Mouse (Mus musculus): ENCODE results near the gene Schip1.

Schip1 gene

GRCm38 (mm10) chr3:68469643-68470042 lies 405.0 kb downstream of the Schip1 start:
- ATAC-seq (ENCODE audit: low TSS enrichment): no peak

- ATAC-seq (ENCODE audit: low TSS enrichment): no peak
These were observed 405.5 kb downstream of the Schip1 start for GRCm38 (mm10) chr3:68470061-68470460.

- ATAC-seq (ENCODE audit: low TSS enrichment): no peak
These were observed 406.0 kb downstream of the Schip1 start for GRCm38 (mm10) chr3:68470622-68471021.

GRCm38 (mm10) chr3:68476336-68476735 lies 411.7 kb downstream of the Schip1 start:
- ATAC-seq (ENCODE audit: low TSS enrichment): no peak

- ATAC-seq (ENCODE audit: low TSS enrichment): no peak
These were observed 412.9 kb downstream of the Schip1 start for GRCm38 (mm10) chr3:68477478-68477877.

GRCm38 (mm10) chr3:68479266-68479665 lies 414.7 kb downstream of the Schip1 start:
- peak; percentile 79 for ATAC-seq (ENCODE audit: low TSS enrichment)

GRCm38 (mm10) chr3:68483517-68483916 lies 418.9 kb downstream of the Schip1 start:
- ATAC-seq (ENCODE audit: low TSS enrichment): no peak

GRCm38 (mm10) chr3:68484021-68484420 lies 419.4 kb downstream of the Schip1 start:
- ATAC-seq (ENCODE audit: low TSS enrichment): no peak

- no peak for ATAC-seq (ENCODE audit: low TSS enrichment)
These were observed 420.0 kb downstream of the Schip1 start for GRCm38 (mm10) chr3:68484561-68484960.

GRCm38 (mm10) chr3:68487621-68488020 lies 423.0 kb downstream of the Schip1 start:
- peak; percentile 66 for ATAC-seq (ENCODE audit: low TSS enrichment)

- ATAC-seq (ENCODE audit: low TSS enrichment): no peak
These were observed 423.7 kb downstream of the Schip1 start for GRCm38 (mm10) chr3:68488316-68488715.

- ATAC-seq (ENCODE audit: low TSS enrichment): no peak
These were observed 426.9 kb downstream of the Schip1 start for GRCm38 (mm10) chr3:68491516-68491915.

GRCm38 (mm10) chr3:68492066-68492465 lies 427.5 kb downstream of the Schip1 start:
- no peak for ATAC-seq (ENCODE audit: low TSS enrichment)

GRCm38 (mm10) chr3:68492513-68492912 lies 427.9 kb downstream of the Schip1 start:
- ATAC-seq (ENCODE audit: low TSS enrichment): no peak

GRCm38 (mm10) chr3:68493170-68493585 lies 428.6 kb downstream of the Schip1 start:
- ATAC-seq (ENCODE audit: low TSS enrichment): no peak

- peak; percentile 54 for ATAC-seq (ENCODE audit: low TSS enrichment)
These were observed 429.1 kb downstream of the Schip1 start for GRCm38 (mm10) chr3:68493586-68494295.

GRCm38 (mm10) chr3:68494296-68495095 lies 429.9 kb downstream of the Schip1 start:
- ATAC-seq (ENCODE audit: low TSS enrichment): peak; percentile 3; the same call in 1 of the 2 replicates

GRCm38 (mm10) chr3:68495096-68495735 lies 430.6 kb downstream of the Schip1 start:
- peak; percentile 56 for ATAC-seq (ENCODE audit: low TSS enrichment)

- ATAC-seq (ENCODE audit: low TSS enrichment): peak; percentile 16
These were observed 431.2 kb downstream of the Schip1 start for GRCm38 (mm10) chr3:68495736-68496242.

- no peak for ATAC-seq (ENCODE audit: low TSS enrichment)
These were observed 431.9 kb downstream of the Schip1 start for GRCm38 (mm10) chr3:68496513-68496912.

- no peak for ATAC-seq (ENCODE audit: low TSS enrichment)
These were observed 435.0 kb downstream of the Schip1 start for GRCm38 (mm10) chr3:68499532-68500152.

- no peak for ATAC-seq (ENCODE audit: low TSS enrichment)
These were observed 440.2 kb downstream of the Schip1 start for GRCm38 (mm10) chr3:68504838-68505237.

Measured in frontal cortex, adult (tissue).